Comparison of ENCODE assay signal across 8 mouse cellular contexts in the genomic region with DNA sequence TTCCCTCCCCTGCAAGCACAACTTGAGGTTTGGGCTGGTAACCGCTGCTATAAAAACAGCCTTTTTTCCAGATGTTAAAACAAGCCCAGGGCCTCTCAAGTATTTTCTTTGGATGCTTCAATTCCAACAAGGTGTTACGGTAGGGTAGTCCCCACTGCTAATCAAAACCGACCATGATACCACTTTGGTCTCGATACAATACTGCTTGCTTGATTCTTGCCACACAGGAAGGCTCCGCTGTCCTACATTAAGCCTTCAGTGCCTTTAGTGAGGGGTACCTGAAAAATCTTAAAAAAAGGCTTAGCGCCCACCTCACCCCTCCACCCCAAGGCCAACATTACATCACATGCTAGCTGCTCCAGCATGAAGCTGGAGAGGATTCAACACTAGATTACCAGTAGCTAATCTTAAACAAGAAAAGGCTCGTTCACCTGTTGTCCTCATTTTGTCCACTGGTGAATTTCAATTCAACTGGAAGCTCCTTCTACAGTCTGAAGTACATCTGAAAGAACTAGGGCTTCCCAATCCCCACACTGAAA. TPM values are rescaled to one million over a fixed set of nuclear protein-coding genes. Genes with fewer than 3 reads are reported as not detected.
DNase-seq lines count a peak whose midpoint lies in the region; ATAC-seq and TF ChIP-seq lines count a peak whose summit lies in the region.

No protein-coding gene starts in this region.

- H3K4me3 ChIP-seq in ES-Bruce4 (ENCODE audit: low read depth, low read length) = peak overlapping the region; percentile 53
- peak overlapping the region; percentile 86 for H3K4me3 ChIP-seq in forebrain, postnatal 0 days (ENCODE audit: low read depth, low read length)
- H3K4me3 ChIP-seq in liver, embryonic 15.5 days (replicated peaks) = peak overlapping the region; percentile 84

- WGBS in forebrain, postnatal 0 days = 46% methylated on average over 7 of the region's 7 CpGs
- WGBS in liver, embryonic 15.5 days (ENCODE audit: insufficient replicate concordance) = 79% methylated on average over 7 of the region's 7 CpGs

- intact Hi-C loops in heart, postnatal 25 days (cut with DNase I) = no loop called here
- intact Hi-C loops in left cerebral cortex, postnatal 36 days (cut with DNase I) = no loop called here

- no peak for TF ChIP-seq CTCF in ES-Bruce4 (IDR thresholded peaks at IDR 0.05; ENCODE audit: low read depth, low read length)
- no peak for TF ChIP-seq CTCF in forebrain, postnatal 0 days (IDR thresholded peaks at IDR 0.05; ENCODE audit: low read depth)

- no peak for TF ChIP-seq EP300 in ES-Bruce4 (IDR thresholded peaks at IDR 0.05; ENCODE audit: insufficient read depth, low read depth, low read length)

- no peaks in the 10 kb centered on the region for H3K9me3 ChIP-seq in ES-Bruce4 (replicated peaks; ENCODE audit: control insufficient read depth, insufficient read depth, low read length, poor library complexity, severe bottlenecking)
- no peaks in the 10 kb centered on the region for H3K9me3 ChIP-seq in forebrain, postnatal 0 days (ENCODE audit: low read length)
- no peaks in the 10 kb centered on the region for H3K9me3 ChIP-seq in liver, embryonic 15.5 days (replicated peaks)

- no peak for TF ChIP-seq POLR2A in ES-Bruce4 (IDR thresholded peaks at IDR 0.05; ENCODE audit: insufficient read depth, low read length)

- peak overlapping the region; percentile 90 for H3K4me2 ChIP-seq in forebrain, postnatal 0 days (ENCODE audit: low read depth)
- peak overlapping the region; percentile 77 for H3K4me2 ChIP-seq in liver, embryonic 15.5 days

- peak overlapping the region; percentile 91 for H3K27ac ChIP-seq in ES-Bruce4 (ENCODE audit: insufficient read depth, low read length)
- no peak overlapping the region for H3K27ac ChIP-seq in forebrain, postnatal 0 days (ENCODE audit: low read depth, low read length)
- peak overlapping the region; percentile 93 for H3K27ac ChIP-seq in liver, embryonic 15.5 days (replicated peaks)

- ATAC-seq in forebrain, postnatal 0 days = no peak
- no peak for ATAC-seq in liver, embryonic 15.5 days (ENCODE audit: insufficient read depth)

- no peaks in the 10 kb centered on the region for H3K4me1 ChIP-seq in ES-Bruce4 (ENCODE audit: control insufficient read depth, insufficient read depth, low read length)
- H3K4me1 ChIP-seq in forebrain, postnatal 0 days (ENCODE audit: insufficient read depth) = peaks cover 6% of the 10 kb centered on the region
- peaks cover 55% of the 10 kb centered on the region for H3K4me1 ChIP-seq in liver, embryonic 15.5 days (replicated peaks)

- DNase-seq in heart, adult 11 months = peak; percentile 91
- no peak for DNase-seq in heart, postnatal 25 days (ENCODE audit: low spot score)
- no peak for DNase-seq in forebrain, postnatal 0 days
- no peak for DNase-seq in left cerebral cortex, postnatal 36 days (ENCODE audit: low spot score in 2 of 2)
- DNase-seq in layer of hippocampus, postnatal 36 days = no peak
- DNase-seq in kidney, adult 9 months = no peak

- H3K9ac ChIP-seq in ES-Bruce4 (ENCODE audit: low read depth, poor library complexity, severe bottlenecking) = peak overlapping the region; percentile 88
- peak overlapping the region; percentile 97 for H3K9ac ChIP-seq in forebrain, postnatal 0 days
- peak overlapping the region; percentile 49; the same call in 1 of the 2 replicates for H3K9ac ChIP-seq in liver, embryonic 15.5 days

- no peaks in the 10 kb centered on the region for H3K27me3 ChIP-seq in ES-Bruce4 (ENCODE audit: control insufficient read depth, insufficient read depth, low read length, poor library complexity, severe bottlenecking)
- no peaks in the 10 kb centered on the region for H3K27me3 ChIP-seq in forebrain, postnatal 0 days (ENCODE audit: insufficient read depth, low read length)
- no peaks in the 10 kb centered on the region for H3K27me3 ChIP-seq in liver, embryonic 15.5 days

- peaks cover 58% of the 10 kb centered on the region for H3K36me3 ChIP-seq in ES-Bruce4 (ENCODE audit: control insufficient read depth, insufficient read depth, low read length, poor library complexity, severe bottlenecking)
- H3K36me3 ChIP-seq in forebrain, postnatal 0 days (ENCODE audit: insufficient read depth) = peaks cover 40% of the 10 kb centered on the region
- H3K36me3 ChIP-seq in liver, embryonic 15.5 days (replicated peaks) = peaks cover 62% of the 10 kb centered on the region

RNA-seq across cellular contexts. Expression of gene Scyl1, which starts 25.4 kb away (rescaled TPM):
- total RNA-seq in heart, postnatal 25 days (2021) = 10 to 100 TPM; 63.5 to 64.1 TPM
- polyA plus RNA-seq in ES-Bruce4 (2011; ENCODE audit: insufficient read depth, insufficient read length, low read depth, missing spikeins) = 37.1 and 42.8 TPM in 2 replicates
- total RNA-seq in forebrain, postnatal 0 days (2014; rRNA removed) = 79.8 and 98.1 TPM in 2 replicates
- 62.7 and 68.8 TPM in 2 replicates for polyA plus RNA-seq in forebrain, postnatal 0 days (2015; fragmentation: Nextera tagmentation; extraction: Ambion mirVana)
- polyA plus RNA-seq in liver, embryonic 15.5 days (2015; fragmentation: Nextera tagmentation; extraction: Ambion mirVana) = 21.1 and 24.4 TPM in 2 replicates
- total RNA-seq in left cerebral cortex, postnatal 36 days (2021) = 10 to 100 TPM; 90.5 to 98.8 TPM
- total RNA-seq in layer of hippocampus, postnatal 36 days (2021) = 10 to 100 TPM; 75.6 to 75.9 TPM

RNA-seq across cellular contexts. Expression of gene Ltbp3, which starts 55.9 kb away (rescaled TPM):
- 10 to 100 TPM; 36.6 to 37.2 TPM for total RNA-seq in heart, postnatal 25 days (2021)
- 5.9 and 8.2 TPM in 2 replicates for polyA plus RNA-seq in ES-Bruce4 (2011; ENCODE audit: insufficient read depth, insufficient read length, low read depth, missing spikeins)
- 21.3 and 22.7 TPM in 2 replicates for total RNA-seq in forebrain, postnatal 0 days (2014; rRNA removed)
- polyA plus RNA-seq in forebrain, postnatal 0 days (2015; fragmentation: Nextera tagmentation; extraction: Ambion mirVana) = 5.9 and 12.4 TPM in 2 replicates
- 1.2 and 3.4 TPM in 2 replicates for polyA plus RNA-seq in liver, embryonic 15.5 days (2015; fragmentation: Nextera tagmentation; extraction: Ambion mirVana)
- 10 to 100 TPM; 25.1 to 40.3 TPM for total RNA-seq in left cerebral cortex, postnatal 36 days (2021)
- total RNA-seq in layer of hippocampus, postnatal 36 days (2021) = 10 to 100 TPM; 24.9 to 28.0 TPM
